Comparison of ENCODE assay signal across 8 mouse cellular contexts in genomic region chr17:35710705-35711347, GRCm38 (mm10). TPM values are rescaled to one million over a fixed set of nuclear protein-coding genes. Genes with fewer than 3 reads are reported as not detected.
DNase-seq lines count a peak whose midpoint lies in the region; ATAC-seq and TF ChIP-seq lines count a peak whose summit lies in the region.

No protein-coding gene starts in this region.

- peak; percentile 58 for DNase-seq in cerebellum, adult 9-11 months
- no peak for DNase-seq in cerebellum, adult 11 months
- DNase-seq in adrenal gland, adult 8-10 months, result peak; percentile 40
- peak; percentile 82 for DNase-seq in heart, postnatal 0 days (ENCODE audit: low spot score)
- DNase-seq in limb, embryonic 10.5 days (ENCODE audit: low spot score), result no peak
- no peak for DNase-seq in gastrocnemius, adult 2 months
- no peak for DNase-seq in frontal cortex, postnatal 10 days (ENCODE audit: low spot score in 2 of 2)
- DNase-seq in lung, postnatal 14 days, result no peak

- peak; percentile 89 for ATAC-seq in heart, postnatal 0 days (ENCODE audit: insufficient read depth, low read depth)

- no peak overlapping the region for H3K9ac ChIP-seq in heart, postnatal 0 days (replicated peaks; ENCODE audit: low read depth, low read length)

- TF ChIP-seq CTCF in heart, postnatal 0 days (IDR thresholded peaks at IDR 0.05; ENCODE audit: low read depth), result no peak
- TF ChIP-seq CTCF in gastrocnemius, adult 2 months (IDR thresholded peaks at IDR 0.05), result no peak

- no peaks in the 10 kb centered on the region for H3K9me3 ChIP-seq in heart, postnatal 0 days (replicated peaks; ENCODE audit: control insufficient read depth, low read length)
- H3K9me3 ChIP-seq in limb, embryonic 10.5 days (replicated peaks), result no peaks in the 10 kb centered on the region

- H3K27ac ChIP-seq in heart, postnatal 0 days (ENCODE audit: low read depth), result peak overlapping the region; percentile 82
- H3K27ac ChIP-seq in limb, embryonic 10.5 days, result peak overlapping the region; percentile 58; the same call in 1 of the 2 replicates
- no peak overlapping the region for H3K27ac ChIP-seq in gastrocnemius, adult 2 months

- no peak overlapping the region for H3K4me2 ChIP-seq in heart, postnatal 0 days (ENCODE audit: low read depth, low read length)

- WGBS in heart, postnatal 0 days, result 19% methylated on average over 8 of the region's 8 CpGs
- 52% methylated on average over 8 of the region's 8 CpGs for WGBS in limb, embryonic 10.5 days

- H3K4me1 ChIP-seq in heart, postnatal 0 days (ENCODE audit: control insufficient read depth, insufficient read depth), result peaks cover 14% of the 10 kb centered on the region; the same call in 1 of the 2 replicates
- H3K4me1 ChIP-seq in limb, embryonic 10.5 days, result peaks cover 12% of the 10 kb centered on the region

- no peaks in the 10 kb centered on the region for H3K27me3 ChIP-seq in heart, postnatal 0 days (ENCODE audit: control insufficient read depth, insufficient read depth, low read length)
- H3K27me3 ChIP-seq in limb, embryonic 10.5 days (ENCODE audit: low read depth, poor library complexity, severe bottlenecking), result no peaks in the 10 kb centered on the region

- intact Hi-C loops in gastrocnemius, adult 2 months (cut with DNase I), result no loop called here

- TF ChIP-seq EP300 in heart, postnatal 0 days (IDR thresholded peaks at IDR 0.05; ENCODE audit: low read depth), result peak; percentile 65; the same call in 1 of the 2 replicates

- H3K36me3 ChIP-seq in heart, postnatal 0 days (replicated peaks; ENCODE audit: control insufficient read depth, insufficient read depth, low read length), result no peaks in the 10 kb centered on the region
- H3K36me3 ChIP-seq in limb, embryonic 10.5 days, result no peaks in the 10 kb centered on the region

- H3K4me3 ChIP-seq in heart, postnatal 0 days (ENCODE audit: low read depth, low read length), result no peak overlapping the region
- H3K4me3 ChIP-seq in limb, embryonic 10.5 days, result no peak overlapping the region
- no peak overlapping the region for H3K4me3 ChIP-seq in gastrocnemius, adult 2 months

RNA-seq across cellular contexts. Expression of gene Ddr1, which starts 6.4 kb away (rescaled TPM):
- 10 to 100 TPM; 40.1 to 81.5 (median 56.4) TPM for total RNA-seq in adrenal gland, adult 8-10 months (2022)
- total RNA-seq in heart, postnatal 0 days (2014; rRNA removed; ENCODE audit: low replicate concordance), result 105 and 206 TPM in 2 replicates
- 63.9 and 71.8 TPM in 2 replicates for polyA plus RNA-seq in heart, postnatal 0 days (2015; fragmentation: Nextera tagmentation; extraction: Ambion mirVana)
- 18.3 and 21.9 TPM in 2 replicates for polyA plus RNA-seq in limb, embryonic 10.5 days (2016; fragmentation: Nextera tagmentation; extraction: Ambion mirVana)
- 10 to 100 TPM; 13.4 to 15.9 TPM for total RNA-seq in gastrocnemius, adult 2 months (2021)

RNA-seq across cellular contexts. Expression of gene Gtf2h4, which starts 37.3 kb away (rescaled TPM):
- 10 to 100 TPM; 23.5 to 30.6 (median 24.6) TPM for total RNA-seq in adrenal gland, adult 8-10 months (2022)
- total RNA-seq in heart, postnatal 0 days (2014; rRNA removed; ENCODE audit: low replicate concordance), result 21.0 and 24.2 TPM in 2 replicates
- polyA plus RNA-seq in heart, postnatal 0 days (2015; fragmentation: Nextera tagmentation; extraction: Ambion mirVana), result 18.0 and 21.2 TPM in 2 replicates
- 67.0 and 72.4 TPM in 2 replicates for polyA plus RNA-seq in limb, embryonic 10.5 days (2016; fragmentation: Nextera tagmentation; extraction: Ambion mirVana)
- 10 to 100 TPM; 18.1 to 24.2 TPM for total RNA-seq in gastrocnemius, adult 2 months (2021)

RNA-seq across cellular contexts. Expression of gene Vars2, which starts 43.4 kb away (rescaled TPM):
- total RNA-seq in adrenal gland, adult 8-10 months (2022), result 10 to 100 TPM; 30.9 to 60.3 (median 45.3) TPM
- 25.5 and 59.8 TPM in 2 replicates for total RNA-seq in heart, postnatal 0 days (2014; rRNA removed; ENCODE audit: low replicate concordance)
- polyA plus RNA-seq in heart, postnatal 0 days (2015; fragmentation: Nextera tagmentation; extraction: Ambion mirVana), result 9.4 and 9.8 TPM in 2 replicates
- polyA plus RNA-seq in limb, embryonic 10.5 days (2016; fragmentation: Nextera tagmentation; extraction: Ambion mirVana), result 21.1 and 21.5 TPM in 2 replicates
- total RNA-seq in gastrocnemius, adult 2 months (2021), result 10 to 100 TPM; 12.8 to 16.8 TPM

Comparison
In these comparisons a context has a peak if more than half of its experiments do, and no peak if none do; other contexts are left out.
1. DNase-seq: peak in cerebellum, adult 9-11 months (single experiment), adrenal gland, adult 8-10 months (single experiment) and heart, postnatal 0 days (single experiment); none in cerebellum, adult 11 months (single experiment), limb, embryonic 10.5 days (single experiment), gastrocnemius, adult 2 months (single experiment), frontal cortex, postnatal 10 days (0 of 2) and lung, postnatal 14 days (single experiment).